ENCODE assay signal across 13 mouse cellular contexts in genomic region chr11:88348690-88349089, GRCm38 (mm10). TPM values are rescaled to one million over a fixed set of nuclear protein-coding genes. Genes with fewer than 3 reads are reported as not detected.
DNase-seq lines count a peak whose midpoint lies in the region; ATAC-seq and TF ChIP-seq lines count a peak whose summit lies in the region.
"Had no signal": no experiment of that assay in that cellular context is flagged by ENCODE, and none has a peak within 500 bp of the region (broad histone marks: within the 10 kb centered on the region; RNA-seq: fewer than 3 reads in every experiment).

No protein-coding gene starts in this region.

- no peak overlapping the region for H3K4me2 ChIP-seq in hindbrain, embryonic 11.5 days (replicated peaks; ENCODE audit: low read depth, low read length)
- peak overlapping the region; percentile 35 for H3K4me2 ChIP-seq in midbrain, embryonic 14.5 days (ENCODE audit: low read length)
- no peak overlapping the region for H3K4me2 ChIP-seq in intestine, postnatal 0 days (replicated peaks; ENCODE audit: low read depth)
- H3K4me2 ChIP-seq: liver, embryonic 15.5 days had no signal

- H3K4me3 ChIP-seq in hindbrain, embryonic 11.5 days (ENCODE audit: low read depth, low read length), result no peak overlapping the region
- H3K4me3 ChIP-seq in midbrain, embryonic 14.5 days (replicated peaks; ENCODE audit: low read depth, low read length), result no peak overlapping the region
- H3K4me3 ChIP-seq in intestine, postnatal 0 days (ENCODE audit: low read depth, low read length), result no peak overlapping the region
- H3K4me3 ChIP-seq: liver, embryonic 15.5 days had no signal

- H3K27ac ChIP-seq in hindbrain, embryonic 11.5 days (ENCODE audit: low read depth, low read length), result 0 out of 2 replicates have a peak overlapping the region, but pooled peaks have one; percentile 44
- H3K27ac ChIP-seq in midbrain, embryonic 14.5 days (replicated peaks; ENCODE audit: low read depth, low read length), result peak overlapping the region; percentile 80
- H3K27ac ChIP-seq in intestine, postnatal 0 days (ENCODE audit: low read depth, low read length), result no peak overlapping the region
- H3K27ac ChIP-seq: liver, embryonic 15.5 days had no signal

- no peaks in the 10 kb centered on the region for H3K27me3 ChIP-seq in hindbrain, embryonic 11.5 days (ENCODE audit: control insufficient read depth, insufficient read depth, low read length)
- H3K27me3 ChIP-seq in midbrain, embryonic 14.5 days (ENCODE audit: control insufficient read depth, insufficient read depth, low read length), result no peaks in the 10 kb centered on the region
- H3K27me3 ChIP-seq in intestine, postnatal 0 days (replicated peaks; ENCODE audit: control insufficient read depth, insufficient read depth, low read length), result no peaks in the 10 kb centered on the region
- H3K27me3 ChIP-seq: CH12.LX; liver, embryonic 15.5 days had no signal

- no peaks in the 10 kb centered on the region for H3K36me3 ChIP-seq in hindbrain, embryonic 11.5 days (ENCODE audit: control insufficient read depth, insufficient read depth, low read length)
- H3K36me3 ChIP-seq in midbrain, embryonic 14.5 days (ENCODE audit: control insufficient read depth, insufficient read depth, low read length), result peaks cover 15% of the 10 kb centered on the region
- peaks cover 11% of the 10 kb centered on the region for H3K36me3 ChIP-seq in intestine, postnatal 0 days (ENCODE audit: control insufficient read depth, insufficient read depth)
- H3K36me3 ChIP-seq: liver, embryonic 15.5 days had no signal

- no peak for ATAC-seq in hindbrain, embryonic 11.5 days (ENCODE audit: low FRiP score)
- ATAC-seq in midbrain, embryonic 14.5 days (ENCODE audit: low FRiP score, low TSS enrichment), result no peak
- no peak for ATAC-seq in intestine, postnatal 0 days
- no peak for ATAC-seq in CD4-positive, CD25-positive, alpha-beta regulatory T cell, adult 4 months

- no peak overlapping the region for H3K9ac ChIP-seq in hindbrain, embryonic 11.5 days (ENCODE audit: low read depth, low read length)
- H3K9ac ChIP-seq in midbrain, embryonic 14.5 days (replicated peaks; ENCODE audit: low read length), result peak overlapping the region; percentile 36; the same call in 1 of the 2 replicates
- H3K9ac ChIP-seq in intestine, postnatal 0 days (ENCODE audit: low read depth, low read length), result no peak overlapping the region
- H3K9ac ChIP-seq: liver, embryonic 15.5 days had no signal

- DNase-seq in lung, postnatal 36 days, result peak; percentile 18
- DNase-seq in lung, postnatal 10 days, result no peak
- peak; percentile 51 to 68 for DNase-seq in cerebellum, postnatal 10 days
- DNase-seq in hindbrain, embryonic 11.5 days (ENCODE audit: low spot score), result no peak
- peak; percentile 43 for DNase-seq in midbrain, embryonic 14.5 days
- no peak for DNase-seq in spleen, postnatal 4 days (ENCODE audit: low spot score in 2 of 2)
- DNase-seq: gastrocnemius, postnatal 25 days; heart, postnatal 36 days; retina, postnatal 1 day had no signal

- peaks cover 2% of the 10 kb centered on the region; the same call in 1 of the 2 replicates for H3K4me1 ChIP-seq in hindbrain, embryonic 11.5 days (replicated peaks; ENCODE audit: control insufficient read depth, insufficient read depth, low read length)
- peaks cover 52% of the 10 kb centered on the region for H3K4me1 ChIP-seq in midbrain, embryonic 14.5 days (ENCODE audit: control insufficient read depth, insufficient read depth, low read length)
- H3K4me1 ChIP-seq in intestine, postnatal 0 days (replicated peaks; ENCODE audit: control insufficient read depth, insufficient read depth, low read length), result no peaks in the 10 kb centered on the region

- TF ChIP-seq CTCF in intestine, postnatal 0 days (IDR thresholded peaks at IDR 0.05; ENCODE audit: low read depth), result no peak

- no peaks in the 10 kb centered on the region for H3K9me3 ChIP-seq in hindbrain, embryonic 11.5 days (ENCODE audit: control insufficient read depth, low read length)
- no peaks in the 10 kb centered on the region for H3K9me3 ChIP-seq in midbrain, embryonic 14.5 days (ENCODE audit: control insufficient read depth, low read length)
- H3K9me3 ChIP-seq in intestine, postnatal 0 days (ENCODE audit: control insufficient read depth), result no peaks in the 10 kb centered on the region
- H3K9me3 ChIP-seq: liver, embryonic 15.5 days had no signal

- WGBS in hindbrain, embryonic 11.5 days, result 57% methylated on average over 23 of the region's 23 CpGs
- WGBS in midbrain, embryonic 14.5 days, result 18% methylated on average over 23 of the region's 23 CpGs
- 84% methylated on average over 23 of the region's 23 CpGs for WGBS in intestine, postnatal 0 days

RNA-seq across cellular contexts. Expression of gene Ccdc182, which starts 54.8 kb away (rescaled TPM):
- 9.8 and 10.0 TPM in 2 replicates for polyA plus RNA-seq in hindbrain, embryonic 11.5 days (2014; fragmentation: Nextera tagmentation; extraction: Ambion mirVana)
- 0.30 and 0.59 TPM in 2 replicates for polyA plus RNA-seq in midbrain, embryonic 14.5 days (2014; fragmentation: Nextera tagmentation; extraction: Ambion mirVana)
- polyA plus RNA-seq in intestine, postnatal 0 days (2015; fragmentation: Nextera tagmentation; extraction: Ambion mirVana), result not detected in 2 replicates
- not detected for polyA plus RNA-seq in CD4-positive, CD25-positive, alpha-beta regulatory T cell, adult 4 months (2017; shearing (Covaris generic))
- polyA plus RNA-seq: liver, embryonic 15.5 days had no signal

Comparison
In these comparisons a context has a peak if more than half of its experiments do, and no peak if none do; other contexts are left out.
1. DNase-seq: peak in lung, postnatal 36 days (single experiment), cerebellum, postnatal 10 days (2 of 2) and midbrain, embryonic 14.5 days (single experiment); none in lung, postnatal 10 days (single experiment), hindbrain, embryonic 11.5 days (single experiment) and spleen, postnatal 4 days (0 of 2).